Mouse (Mus musculus): ENCODE data around the gene Pde2a. TPM values are rescaled to one million over a fixed set of nuclear protein-coding genes. Genes with fewer than 3 reads are reported as not detected.

Gene Pde2a
- polyA plus RNA-seq, 1 experiment = 17.6 TPM

GRCm38 (mm10) chr7:101509212-101509611, 87.7 kb downstream of the Pde2a start:
- Histone ChIP-seq H3K4me3 (ENCODE audit: low read depth, low read length) (no peak overlapping the region), H3K27ac (ENCODE audit: insufficient read depth, low read depth, low read length) (no peak overlapping the region), H3K27me3 (ENCODE audit: control insufficient read depth, insufficient read depth, low read length) (0 out of 2 replicates have a peak, but pooled peaks cover 4% of the 10 kb centered on the region), H3K4me1 (ENCODE audit: control insufficient read depth, insufficient read depth, insufficient read length, low read length) (0 out of 2 replicates have a peak, but pooled peaks cover 3% of the 10 kb centered on the region), H3K36me3 (ENCODE audit: control insufficient read depth, insufficient read depth, low read length) (no peaks in the 10 kb centered on the region)
- TF ChIP-seq CTCF (IDR thresholded peaks at IDR 0.05; ENCODE audit: extremely low read depth, insufficient read length, insufficient replicate concordance, low read depth, low read length) (no peak), POLR2A (IDR thresholded peaks at IDR 0.05; ENCODE audit: low read depth, low read length) (no peak)
- WGBS = 40% methylated on average over 2 of the region's 2 CpGs

GRCm38 (mm10) chr7:101513655-101514054, 92.2 kb downstream of the Pde2a start:
- H3K4me3 ChIP-seq (ENCODE audit: low read depth, low read length) = no peak overlapping the region
- H3K27ac ChIP-seq (ENCODE audit: insufficient read depth, low read depth, low read length) = no peak overlapping the region
- WGBS = 37% methylated on average over 7 of the region's 7 CpGs
- H3K36me3 ChIP-seq (ENCODE audit: control insufficient read depth, insufficient read depth, low read length) = no peaks in the 10 kb centered on the region
- H3K4me1 ChIP-seq (ENCODE audit: control insufficient read depth, insufficient read depth, insufficient read length, low read length) = no peaks in the 10 kb centered on the region
- TF ChIP-seq POLR2A (IDR thresholded peaks at IDR 0.05; ENCODE audit: low read depth, low read length) (no peak), CTCF (IDR thresholded peaks at IDR 0.05; ENCODE audit: extremely low read depth, insufficient read length, insufficient replicate concordance, low read depth, low read length) (no peak)
- H3K27me3 ChIP-seq (ENCODE audit: control insufficient read depth, insufficient read depth, low read length) = no peaks in the 10 kb centered on the region

GRCm38 (mm10) chr7:101514768-101515167, 93.3 kb downstream of the Pde2a start:
- Histone ChIP-seq H3K27ac (ENCODE audit: insufficient read depth, low read depth, low read length) (no peak overlapping the region), H3K4me3 (ENCODE audit: low read depth, low read length) (no peak overlapping the region), H3K27me3 (ENCODE audit: control insufficient read depth, insufficient read depth, low read length) (no peaks in the 10 kb centered on the region), H3K4me1 (ENCODE audit: control insufficient read depth, insufficient read depth, insufficient read length, low read length) (no peaks in the 10 kb centered on the region), H3K36me3 (ENCODE audit: control insufficient read depth, insufficient read depth, low read length) (no peaks in the 10 kb centered on the region)
- WGBS = 68% methylated on average over 6 of the region's 6 CpGs
- no peak for TF ChIP-seq POLR2A (IDR thresholded peaks at IDR 0.05; ENCODE audit: low read depth, low read length)
- TF ChIP-seq CTCF (IDR thresholded peaks at IDR 0.05; ENCODE audit: extremely low read depth, insufficient read length, insufficient replicate concordance, low read depth, low read length) = no peak

GRCm38 (mm10) chr7:101515295-101515694, 93.8 kb downstream of the Pde2a start:
- no peaks in the 10 kb centered on the region for H3K36me3 ChIP-seq (ENCODE audit: control insufficient read depth, insufficient read depth, low read length)
- TF ChIP-seq CTCF (IDR thresholded peaks at IDR 0.05; ENCODE audit: extremely low read depth, insufficient read length, insufficient replicate concordance, low read depth, low read length) (no peak), POLR2A (IDR thresholded peaks at IDR 0.05; ENCODE audit: low read depth, low read length) (no peak)
- 27% methylated on average over 6 of the region's 6 CpGs for WGBS
- no peaks in the 10 kb centered on the region for H3K27me3 ChIP-seq (ENCODE audit: control insufficient read depth, insufficient read depth, low read length)
- no peak overlapping the region for H3K27ac ChIP-seq (ENCODE audit: insufficient read depth, low read depth, low read length)
- H3K4me1 ChIP-seq (ENCODE audit: control insufficient read depth, insufficient read depth, insufficient read length, low read length) = no peaks in the 10 kb centered on the region
- H3K4me3 ChIP-seq (ENCODE audit: low read depth, low read length) = no peak overlapping the region

- H3K27me3 ChIP-seq (ENCODE audit: control insufficient read depth, insufficient read depth, low read length) = no peaks in the 10 kb centered on the region
- WGBS = 67% methylated on average over 6 of the region's 6 CpGs
- H3K36me3 ChIP-seq (ENCODE audit: control insufficient read depth, insufficient read depth, low read length) = no peaks in the 10 kb centered on the region
- no peak overlapping the region for H3K27ac ChIP-seq (ENCODE audit: insufficient read depth, low read depth, low read length)
- H3K4me1 ChIP-seq (ENCODE audit: control insufficient read depth, insufficient read depth, insufficient read length, low read length) = no peaks in the 10 kb centered on the region
- no peak for TF ChIP-seq POLR2A (IDR thresholded peaks at IDR 0.05; ENCODE audit: low read depth, low read length)
- peak; percentile 50; the same call in 1 of the 2 replicates for TF ChIP-seq CTCF (IDR thresholded peaks at IDR 0.05; ENCODE audit: extremely low read depth, insufficient read length, insufficient replicate concordance, low read depth, low read length)
- H3K4me3 ChIP-seq (ENCODE audit: low read depth, low read length) = no peak overlapping the region
Observed at GRCm38 (mm10) chr7:101516460-101516859, 95.0 kb downstream of the Pde2a start.

GRCm38 (mm10) chr7:101521696-101522095, 100.2 kb downstream of the Pde2a start:
- H3K4me1 ChIP-seq (ENCODE audit: control insufficient read depth, insufficient read depth, insufficient read length, low read length) = no peaks in the 10 kb centered on the region
- H3K4me3 ChIP-seq (ENCODE audit: low read depth, low read length) = no peak overlapping the region
- TF ChIP-seq CTCF (IDR thresholded peaks at IDR 0.05; ENCODE audit: extremely low read depth, insufficient read length, insufficient replicate concordance, low read depth, low read length) = no peak
- TF ChIP-seq POLR2A (IDR thresholded peaks at IDR 0.05; ENCODE audit: low read depth, low read length) = no peak
- 29% methylated on average over 1 of the region's 1 CpGs for WGBS
- no peaks in the 10 kb centered on the region for H3K36me3 ChIP-seq (ENCODE audit: control insufficient read depth, insufficient read depth, low read length)
- H3K27ac ChIP-seq (ENCODE audit: insufficient read depth, low read depth, low read length) = no peak overlapping the region
- no peaks in the 10 kb centered on the region; the same call in 1 of the 2 replicates for H3K27me3 ChIP-seq (ENCODE audit: control insufficient read depth, insufficient read depth, low read length)

- no peaks in the 10 kb centered on the region for H3K36me3 ChIP-seq (ENCODE audit: control insufficient read depth, insufficient read depth, low read length)
- TF ChIP-seq CTCF (IDR thresholded peaks at IDR 0.05; ENCODE audit: extremely low read depth, insufficient read length, insufficient replicate concordance, low read depth, low read length) (no peak), POLR2A (IDR thresholded peaks at IDR 0.05; ENCODE audit: low read depth, low read length) (no peak)
- WGBS = 73% methylated on average over 2 of the region's 2 CpGs
- H3K4me3 ChIP-seq (ENCODE audit: low read depth, low read length) = no peak overlapping the region
- H3K4me1 ChIP-seq (ENCODE audit: control insufficient read depth, insufficient read depth, insufficient read length, low read length) = no peaks in the 10 kb centered on the region
- H3K27ac ChIP-seq (ENCODE audit: insufficient read depth, low read depth, low read length) = no peak overlapping the region
- H3K27me3 ChIP-seq (ENCODE audit: control insufficient read depth, insufficient read depth, low read length) = no peaks in the 10 kb centered on the region; the same call in 1 of the 2 replicates
Observed at GRCm38 (mm10) chr7:101523205-101523604, 101.7 kb downstream of the Pde2a start.

All from small intestine, adult 2 months (tissue).